Mouse (Mus musculus): ENCODE measurements around the gene Fndc3b.

Fndc3b gene

GRCm38 (mm10) chr3:27384836-27385235, 326.3 kb downstream of the Fndc3b start:
- DNase-seq, result no peak

GRCm38 (mm10) chr3:27377935-27378334, 333.2 kb downstream of the Fndc3b start:
- no peak for DNase-seq

- no peak for DNase-seq
Observed at GRCm38 (mm10) chr3:27374396-27374795, 336.7 kb downstream of the Fndc3b start.

- no peak for DNase-seq
Observed at GRCm38 (mm10) chr3:27371725-27372650, 339.1 kb downstream of the Fndc3b start.

- DNase-seq, result no peak
Observed at GRCm38 (mm10) chr3:27371276-27371621, 339.9 kb downstream of the Fndc3b start, which contains the start of gene Ghsr. Ghsr (plus strand) TSS chr3:27371351.

GRCm38 (mm10) chr3:27370582-27371275, 340.4 kb downstream of the Fndc3b start:
- no peak for DNase-seq

GRCm38 (mm10) chr3:27370125-27370524, 341.0 kb downstream of the Fndc3b start:
- DNase-seq, result no peak
